Mouse (Mus musculus) monocyte, adult 2 months (primary cell): ENCODE results near the gene Smok2b.
"Not testable (repeated sequence)": the region's sequence is repeated elsewhere in the genome, so short reads cannot be mapped to it uniquely, and the experiment has no call there.

Experiments used
- DNase-seq, 2 experiments: peaks; one replicate each; pipeline ENCODE4 v3.0.0; 2022; ENCODE audit warnings: low spot score in 2 of 2, low read depth in 1 of 2

Smok2b gene

DNA sequence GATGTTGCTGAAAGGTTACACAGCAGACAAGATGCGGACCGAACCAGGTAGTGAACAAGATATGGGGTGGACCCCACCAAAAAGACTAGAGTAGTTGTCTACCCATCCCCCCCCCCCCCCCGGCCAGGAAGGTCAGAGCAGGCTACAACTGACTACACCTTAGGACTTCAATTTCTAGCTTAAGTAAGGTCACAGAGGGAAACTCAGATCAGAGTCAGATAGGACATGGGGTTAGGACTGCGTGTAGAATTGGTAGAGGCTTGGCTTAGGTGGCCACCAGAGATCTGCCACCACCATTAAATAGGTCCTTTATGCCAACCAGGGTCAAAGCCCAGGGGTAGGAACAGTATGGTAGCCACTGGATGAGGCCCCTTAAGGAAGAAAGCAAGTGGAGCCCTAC, 9.4 kb downstream of the Smok2b start:
- not testable (repeated sequence) for DNase-seq

DNA sequence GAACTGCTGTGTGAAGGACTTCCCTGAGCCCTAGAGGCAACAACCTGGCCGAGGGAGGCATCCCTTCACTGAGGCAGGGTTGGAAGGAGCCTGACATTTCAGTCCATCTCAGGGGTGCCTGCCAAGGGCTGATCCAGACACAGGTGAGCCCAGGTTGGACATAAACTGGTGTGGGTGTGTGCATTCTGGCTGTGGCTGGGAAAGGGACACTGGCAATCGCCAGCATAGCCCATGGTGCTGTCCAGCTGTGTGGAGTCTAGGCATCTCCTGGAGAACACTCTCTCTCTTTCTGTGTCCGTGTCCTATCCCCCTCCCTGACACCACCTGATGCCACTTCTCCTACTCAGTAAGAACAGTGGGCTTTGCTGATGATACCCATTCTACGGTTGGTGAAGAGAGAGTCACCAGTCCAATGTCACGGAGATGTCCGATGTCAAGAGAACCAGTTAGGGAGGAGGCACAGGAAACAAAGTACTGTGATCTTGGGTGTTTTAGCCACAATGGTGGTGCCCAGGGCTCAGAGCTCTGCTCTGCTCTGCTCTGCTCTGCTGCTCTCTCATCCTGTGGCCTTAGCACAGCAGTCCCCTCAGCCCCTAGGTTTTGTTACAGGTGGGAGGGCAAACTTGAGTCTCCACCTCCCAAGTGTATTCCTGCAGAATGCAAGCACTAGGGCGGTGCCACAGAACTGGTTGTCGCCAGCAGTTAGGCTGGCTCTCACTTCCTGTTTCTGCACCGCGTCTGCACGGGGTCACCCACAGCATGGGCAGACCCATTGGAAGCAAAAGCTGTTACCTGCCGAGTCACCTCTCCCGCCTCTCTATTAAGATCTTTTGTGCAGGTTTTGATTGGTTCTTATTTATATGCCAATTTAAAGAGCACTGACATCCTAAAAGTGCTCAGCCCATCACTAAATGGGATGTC, 11.0 kb downstream of the Smok2b start:
- DNase-seq, result not testable (repeated sequence)

DNA sequence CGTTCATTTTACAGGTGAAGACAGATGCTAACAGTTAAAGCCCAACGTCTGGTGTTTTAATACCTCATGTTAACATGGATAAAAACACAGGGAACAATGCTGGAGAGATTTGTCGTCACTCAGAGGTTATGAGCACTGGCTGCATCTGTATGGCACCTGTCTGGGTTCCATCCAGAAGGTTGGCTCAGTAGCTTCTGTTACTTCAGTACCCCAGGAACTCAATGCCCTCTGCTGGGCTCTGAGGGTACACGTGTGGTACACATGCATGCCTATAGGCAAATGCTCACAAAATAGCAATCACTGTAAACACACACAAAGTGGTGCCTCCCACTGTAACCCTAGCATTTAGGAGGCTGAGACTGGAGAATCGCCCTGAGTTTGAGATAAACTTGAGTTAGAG, 24.7 kb downstream of the Smok2b start:
- not testable (repeated sequence) for DNase-seq
